Mouse (Mus musculus): Measurements from ENCODE around the gene Rab11fip3. TPM values are rescaled to one million over a fixed set of nuclear protein-coding genes. Genes with fewer than 3 reads are reported as not detected.

Rab11fip3 gene
- polyA plus RNA-seq, 1 experiment, result 4.7 TPM

DNA sequence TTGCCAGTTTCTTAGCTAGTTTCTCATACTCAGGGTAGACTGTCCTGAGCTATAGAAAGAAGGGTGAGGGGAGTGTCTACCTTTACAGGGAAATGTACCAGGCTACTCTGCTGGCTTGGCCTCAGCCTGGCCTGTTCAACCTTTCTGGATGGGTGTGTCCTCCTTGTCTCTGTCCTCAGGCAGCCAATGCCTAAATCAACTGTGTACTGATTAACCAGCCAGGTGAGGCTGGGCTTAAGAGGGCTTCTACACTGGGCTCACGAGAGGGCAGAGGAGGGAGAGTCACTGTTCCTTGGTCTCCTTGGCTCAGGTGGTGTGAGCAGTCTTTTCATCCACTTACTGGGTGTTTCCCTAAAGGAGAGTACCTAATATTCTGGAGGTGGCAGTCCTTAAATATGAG, 101.2 kb downstream of the Rab11fip3 start:
- peaks cover 2% of the 10 kb centered on the region for H3K4me1 ChIP-seq (ENCODE audit: control insufficient read depth, insufficient read depth, low read length)
- 58% methylated on average over 1 of the region's 1 CpGs for WGBS
- H3K4me3 ChIP-seq (replicated peaks; ENCODE audit: control insufficient read depth, low read depth, low read length), result no peak overlapping the region
- TF ChIP-seq POLR2A (IDR thresholded peaks at IDR 0.05; ENCODE audit: borderline replicate concordance, control insufficient read depth, low read depth, low read length), result no peak
- no peak for TF ChIP-seq CTCF (IDR thresholded peaks at IDR 0.05; ENCODE audit: control insufficient read depth, insufficient read depth, low read length)
- H3K27ac ChIP-seq (ENCODE audit: control insufficient read depth, insufficient read depth, low read depth, low read length, poor library complexity), result no peak overlapping the region

DNA sequence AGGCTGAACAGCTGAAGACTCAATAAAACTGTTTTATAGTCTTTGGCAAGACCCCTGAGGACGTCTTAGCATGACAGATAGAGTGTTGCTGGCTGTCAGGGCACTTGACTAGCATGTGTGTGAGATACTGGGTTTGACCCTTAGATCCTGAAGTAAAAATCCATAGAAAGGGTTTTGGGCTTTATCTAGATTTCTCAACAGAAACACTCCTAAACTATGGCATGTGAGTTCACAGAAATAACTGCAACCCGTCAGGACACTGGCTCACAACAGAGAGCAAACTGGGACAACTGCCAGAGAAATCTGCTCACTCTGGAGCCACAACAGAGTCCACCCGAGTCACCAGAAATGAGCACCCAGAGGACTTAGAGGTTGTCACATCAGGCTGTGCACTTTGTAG, 101.7 kb downstream of the Rab11fip3 start:
- TF ChIP-seq CTCF (IDR thresholded peaks at IDR 0.05; ENCODE audit: control insufficient read depth, insufficient read depth, low read length), result no peak
- TF ChIP-seq POLR2A (IDR thresholded peaks at IDR 0.05; ENCODE audit: borderline replicate concordance, control insufficient read depth, low read depth, low read length), result no peak
- 59% methylated on average over 3 of the region's 3 CpGs for WGBS
- Histone ChIP-seq H3K27ac (ENCODE audit: control insufficient read depth, insufficient read depth, low read depth, low read length, poor library complexity) (no peak overlapping the region), H3K4me3 (replicated peaks; ENCODE audit: control insufficient read depth, low read depth, low read length) (no peak overlapping the region), H3K4me1 (ENCODE audit: control insufficient read depth, insufficient read depth, low read length) (peaks cover 2% of the 10 kb centered on the region)

DNA sequence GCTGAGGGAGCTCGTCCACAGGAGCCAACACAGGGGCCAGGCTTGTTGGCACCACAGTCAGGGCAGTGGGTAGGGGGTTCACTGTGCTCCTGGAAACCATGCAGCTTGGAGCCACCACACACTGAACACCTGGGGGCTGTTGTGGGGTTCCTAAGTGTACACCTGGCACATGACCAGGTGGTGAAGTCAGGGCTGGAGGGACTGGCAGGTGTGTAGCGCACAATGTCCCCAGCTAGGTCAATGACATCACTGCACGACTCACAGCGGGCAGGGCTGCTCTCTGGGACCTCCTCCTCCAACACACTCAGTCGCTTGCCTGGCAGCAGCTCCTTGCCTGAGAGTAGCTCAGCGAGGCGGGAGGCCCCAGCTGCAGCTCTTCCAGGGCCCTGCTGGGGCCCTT, 105.1 kb downstream of the Rab11fip3 start:
- Histone ChIP-seq H3K4me1 (ENCODE audit: control insufficient read depth, insufficient read depth, low read length) (peaks cover 2% of the 10 kb centered on the region), H3K4me3 (replicated peaks; ENCODE audit: control insufficient read depth, low read depth, low read length) (no peak overlapping the region), H3K27ac (ENCODE audit: control insufficient read depth, insufficient read depth, low read depth, low read length, poor library complexity) (no peak overlapping the region)
- 95% methylated on average over 7 of the region's 7 CpGs for WGBS
- TF ChIP-seq CTCF (IDR thresholded peaks at IDR 0.05; ENCODE audit: control insufficient read depth, insufficient read depth, low read length) (no peak), POLR2A (IDR thresholded peaks at IDR 0.05; ENCODE audit: borderline replicate concordance, control insufficient read depth, low read depth, low read length) (no peak; the same call in 1 of the 2 replicates)

DNA sequence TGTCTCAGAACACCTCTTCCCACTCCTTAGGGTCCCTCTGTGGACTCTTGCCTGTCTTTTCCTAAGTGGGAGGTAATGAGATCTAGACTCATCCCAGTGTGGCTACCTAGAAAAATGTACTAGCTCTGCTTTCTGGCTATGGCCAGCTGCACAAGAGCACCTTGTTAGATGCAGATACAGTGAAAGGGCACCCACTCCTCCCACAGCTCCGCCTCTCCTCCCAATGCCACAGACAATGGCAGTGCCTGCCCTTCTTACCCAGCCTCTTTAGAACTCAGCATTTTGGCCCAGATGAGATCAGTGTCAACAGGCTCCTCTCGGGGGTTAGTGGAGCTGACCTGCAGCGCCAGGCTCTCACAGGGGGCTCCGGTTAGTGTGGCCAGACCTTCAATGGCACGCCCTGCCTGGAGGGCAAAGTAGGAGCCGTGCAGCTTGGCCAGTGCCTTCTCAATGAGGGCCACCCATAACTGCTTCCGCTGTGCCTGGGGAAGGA, 106.9 kb downstream of the Rab11fip3 start:
- Histone ChIP-seq H3K4me1 (ENCODE audit: control insufficient read depth, insufficient read depth, low read length) (no peaks in the 10 kb centered on the region; the same call in 1 of the 2 replicates), H3K4me3 (replicated peaks; ENCODE audit: control insufficient read depth, low read depth, low read length) (peak overlapping the region; percentile 69), H3K27ac (ENCODE audit: control insufficient read depth, insufficient read depth, low read depth, low read length, poor library complexity) (peak overlapping the region; percentile 84)
- TF ChIP-seq CTCF (IDR thresholded peaks at IDR 0.05; ENCODE audit: control insufficient read depth, insufficient read depth, low read length) (no peak), POLR2A (IDR thresholded peaks at IDR 0.05; ENCODE audit: borderline replicate concordance, control insufficient read depth, low read depth, low read length) (no peak)
- WGBS, result 86% methylated on average over 7 of the region's 7 CpGs

DNA sequence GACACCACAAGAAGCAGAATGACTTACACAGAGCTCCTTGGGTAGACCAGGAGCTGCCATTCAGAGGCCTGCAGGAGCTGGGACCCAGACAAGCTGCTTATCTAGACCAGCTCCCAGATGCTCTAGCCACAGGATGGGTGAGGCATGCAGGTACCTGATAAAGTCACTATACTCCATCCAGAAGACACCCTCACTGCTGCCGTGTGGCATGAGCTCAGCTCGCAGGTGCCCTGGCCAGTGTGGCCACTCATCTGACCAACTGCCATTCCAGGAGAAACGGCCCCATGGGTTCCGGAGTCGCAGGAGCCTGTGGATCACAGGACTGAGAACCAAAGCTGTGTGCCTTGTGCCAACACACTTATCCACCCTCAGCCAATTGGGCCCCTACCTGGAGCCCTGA, 107.8 kb downstream of the Rab11fip3 start:
- whole genome bisulfite sequencing, result 72% methylated on average over 5 of the region's 5 CpGs
- Histone ChIP-seq H3K27ac (ENCODE audit: control insufficient read depth, insufficient read depth, low read depth, low read length, poor library complexity) (peak overlapping the region; percentile 84), H3K4me1 (ENCODE audit: control insufficient read depth, insufficient read depth, low read length) (no peaks in the 10 kb centered on the region; the same call in 1 of the 2 replicates), H3K4me3 (replicated peaks; ENCODE audit: control insufficient read depth, low read depth, low read length) (peak overlapping the region; percentile 69)
- TF ChIP-seq CTCF (IDR thresholded peaks at IDR 0.05; ENCODE audit: control insufficient read depth, insufficient read depth, low read length) (no peak), POLR2A (IDR thresholded peaks at IDR 0.05; ENCODE audit: borderline replicate concordance, control insufficient read depth, low read depth, low read length) (peak; percentile 85)

DNA sequence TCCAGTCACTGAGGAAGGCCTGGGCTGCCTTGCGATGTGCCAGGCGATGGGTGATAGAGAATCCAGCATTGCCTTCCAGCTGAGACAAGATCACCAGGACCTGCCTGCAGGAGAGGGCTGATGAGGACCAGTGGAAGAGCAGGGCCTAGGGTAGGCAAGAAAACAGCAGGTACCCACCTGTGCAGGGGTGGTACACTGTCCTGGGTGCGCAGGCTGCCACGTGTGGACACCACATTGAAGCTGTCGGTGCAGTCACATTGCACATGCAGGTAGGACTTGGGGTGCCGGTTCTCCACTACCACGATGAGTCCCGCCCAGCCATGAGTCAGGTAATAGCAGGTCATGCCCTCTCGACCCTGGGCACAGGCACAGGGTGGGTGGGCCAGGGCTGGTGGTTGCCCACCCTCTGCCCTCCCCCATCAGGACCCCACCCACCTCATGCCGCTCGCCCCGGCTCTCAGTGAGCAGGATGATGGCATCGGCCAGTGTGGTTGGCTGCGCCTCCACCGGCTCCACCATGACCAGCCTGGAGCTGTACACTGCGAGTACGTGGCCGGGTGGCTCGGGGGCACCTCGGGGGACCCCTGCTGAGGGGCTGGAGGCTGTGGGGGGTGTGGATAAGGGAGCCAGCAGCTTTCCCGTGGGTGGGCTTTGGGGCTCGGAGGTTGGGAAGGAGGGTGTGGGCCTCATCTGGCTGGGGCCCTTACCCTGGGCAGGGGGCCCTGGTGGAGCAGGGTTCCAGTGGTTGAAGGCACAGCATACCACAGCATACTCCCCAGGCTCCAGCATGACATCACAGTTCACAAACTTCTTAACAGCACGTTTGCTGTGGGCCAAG, 109.5 kb downstream of the Rab11fip3 start:
- WGBS, result 92% methylated on average over 23 of the region's 23 CpGs
- Histone ChIP-seq H3K27ac (ENCODE audit: control insufficient read depth, insufficient read depth, low read depth, low read length, poor library complexity) (peak overlapping the region; percentile 64; the same call in 1 of the 2 replicates), H3K4me3 (replicated peaks; ENCODE audit: control insufficient read depth, low read depth, low read length) (no peak overlapping the region), H3K4me1 (ENCODE audit: control insufficient read depth, insufficient read depth, low read length) (no peaks in the 10 kb centered on the region; the same call in 1 of the 2 replicates)
- no peak for TF ChIP-seq CTCF (IDR thresholded peaks at IDR 0.05; ENCODE audit: control insufficient read depth, insufficient read depth, low read length)
- no peak for TF ChIP-seq POLR2A (IDR thresholded peaks at IDR 0.05; ENCODE audit: borderline replicate concordance, control insufficient read depth, low read depth, low read length)

DNA sequence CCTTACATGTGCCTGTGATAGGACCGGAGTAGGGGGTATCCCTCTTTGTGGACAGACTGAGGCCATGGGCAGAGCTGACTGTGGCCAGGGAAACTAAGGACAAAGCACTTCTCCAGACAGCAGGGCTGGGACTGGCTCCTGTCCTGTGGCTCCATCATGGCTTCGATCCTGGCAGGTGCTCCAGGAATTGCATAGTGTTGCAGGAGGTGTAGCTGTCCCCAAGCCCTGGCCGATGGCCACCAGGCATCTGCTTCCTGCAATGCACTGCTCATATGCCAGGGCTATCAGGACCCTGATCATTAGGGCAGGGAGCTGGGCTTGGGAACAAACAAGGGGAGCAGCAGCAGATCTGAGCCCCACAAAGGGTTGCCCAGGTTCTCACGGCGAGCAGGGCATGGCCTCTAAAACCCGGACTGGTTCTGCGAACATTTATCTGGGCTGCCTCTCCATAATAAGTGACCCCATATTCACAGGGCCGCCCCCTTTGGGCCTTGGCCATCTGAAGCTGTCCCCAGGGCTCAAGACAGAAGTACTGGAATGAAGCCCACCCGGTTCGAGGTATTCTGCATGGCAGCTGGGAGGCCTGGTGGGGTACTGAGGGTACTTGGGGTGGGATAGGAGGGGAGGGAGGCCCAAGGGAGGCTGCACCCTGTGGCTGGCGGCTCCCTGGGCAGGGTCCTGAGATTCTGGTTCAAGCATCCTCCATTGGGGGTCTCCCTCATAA, 110.4 kb downstream of the Rab11fip3 start:
- 93% methylated on average over 11 of the region's 11 CpGs for WGBS
- H3K4me1 ChIP-seq (ENCODE audit: control insufficient read depth, insufficient read depth, low read length), result no peaks in the 10 kb centered on the region; the same call in 1 of the 2 replicates
- no peak overlapping the region for H3K27ac ChIP-seq (ENCODE audit: control insufficient read depth, insufficient read depth, low read depth, low read length, poor library complexity)
- TF ChIP-seq POLR2A (IDR thresholded peaks at IDR 0.05; ENCODE audit: borderline replicate concordance, control insufficient read depth, low read depth, low read length) (no peak), CTCF (IDR thresholded peaks at IDR 0.05; ENCODE audit: control insufficient read depth, insufficient read depth, low read length) (no peak)
- H3K4me3 ChIP-seq (replicated peaks; ENCODE audit: control insufficient read depth, low read depth, low read length), result no peak overlapping the region

DNA sequence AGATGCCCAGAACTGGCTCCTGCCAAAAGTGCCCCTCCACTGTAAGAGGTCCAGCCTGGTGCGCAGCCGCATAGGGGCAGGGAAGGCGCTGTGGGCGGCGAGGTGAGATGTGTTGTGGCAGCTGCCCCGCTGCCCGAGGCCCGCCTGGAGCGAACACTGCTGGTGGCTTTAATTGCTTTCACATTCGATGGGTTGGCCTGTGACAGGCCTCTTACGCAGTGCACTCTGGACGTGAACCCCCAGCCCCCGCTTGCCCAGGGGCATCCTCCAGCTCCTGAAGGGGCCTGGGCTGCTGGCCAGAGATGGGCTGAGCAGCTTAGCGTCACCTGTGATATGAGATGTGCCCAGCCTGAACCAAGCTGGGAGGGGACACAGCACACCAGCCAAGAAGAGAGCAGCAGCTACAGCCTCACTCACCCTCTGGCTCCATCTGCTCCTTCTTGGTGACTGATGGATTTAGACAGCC, 111.7 kb downstream of the Rab11fip3 start:
- no peak for TF ChIP-seq CTCF (IDR thresholded peaks at IDR 0.05; ENCODE audit: control insufficient read depth, insufficient read depth, low read length)
- TF ChIP-seq POLR2A (IDR thresholded peaks at IDR 0.05; ENCODE audit: borderline replicate concordance, control insufficient read depth, low read depth, low read length), result no peak
- no peak overlapping the region for H3K27ac ChIP-seq (ENCODE audit: control insufficient read depth, insufficient read depth, low read depth, low read length, poor library complexity)
- WGBS, result 88% methylated on average over 14 of the region's 14 CpGs

More for the DNA sequence above, 111.7 kb downstream of the Rab11fip3 start:
- H3K4me3 ChIP-seq (replicated peaks; ENCODE audit: control insufficient read depth, low read depth, low read length), result no peak overlapping the region
- no peaks in the 10 kb centered on the region; the same call in 1 of the 2 replicates for H3K4me1 ChIP-seq (ENCODE audit: control insufficient read depth, insufficient read depth, low read length)
